Mouse (Mus musculus) adrenal gland, postnatal 25 days (tissue): ENCODE data around the gene 1700001J03Rik. TPM values are rescaled to one million over a fixed set of nuclear protein-coding genes. Genes with fewer than 3 reads are reported as not detected.
"Not testable (repeated sequence)": the region's sequence is repeated elsewhere in the genome, so short reads cannot be mapped to it uniquely, and the experiment has no call there.

Experiments
- DNase-seq: peaks from one replicate; pipeline ENCODE4 v3.0.0; 2021; ENCODE audit warnings: mixed read lengths
- total RNA-seq: library from RNA; stranded (reverse); gene quantifications from 2 replicates; pipeline ENCODE4 v1.2.3, GENCODE M21; 2021

1700001J03Rik gene
- total RNA-seq, 1 experiment from 2014 or later, result 2.1 TPM

DNA sequence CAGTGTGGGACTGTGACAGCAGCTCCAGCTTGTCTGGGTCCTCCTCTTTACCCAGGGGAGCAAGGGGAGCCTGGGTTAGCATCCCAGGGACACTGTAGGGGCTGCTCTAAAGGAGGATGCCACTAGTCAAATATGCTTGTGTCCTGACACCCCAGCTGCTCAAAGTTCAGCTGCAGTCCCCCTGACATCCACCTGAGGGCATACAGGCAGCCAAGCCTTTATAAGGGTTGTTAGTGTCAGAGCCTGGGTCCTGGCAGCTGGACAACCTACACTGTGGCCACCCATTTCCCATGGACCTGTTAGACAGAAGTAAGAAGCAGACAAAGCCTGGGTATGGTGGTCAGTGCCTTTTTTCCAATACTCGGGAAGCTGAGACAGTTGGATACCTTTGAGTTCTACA is 3.0 kb upstream of the 1700001J03Rik start:
- DNase-seq, result no peak

DNA sequence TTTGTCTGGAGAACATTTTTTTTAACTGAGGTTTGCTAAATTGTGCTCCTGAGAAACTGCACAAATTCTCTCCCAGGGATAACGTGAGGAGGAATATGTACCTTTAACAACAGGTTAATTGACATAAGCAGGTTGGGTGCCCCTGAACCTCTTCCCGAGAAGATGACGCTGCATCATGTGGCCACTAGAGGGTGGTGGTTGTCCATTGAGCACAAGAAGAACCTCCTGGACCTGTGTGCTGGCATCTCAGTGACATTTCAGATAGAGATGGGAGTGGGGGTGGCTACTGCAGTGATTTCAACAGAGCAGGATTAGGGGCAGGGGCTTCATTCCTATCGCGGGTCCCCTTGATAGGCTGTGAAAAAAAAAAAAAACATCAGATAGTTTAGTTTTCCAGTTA is 2.3 kb upstream of the 1700001J03Rik start:
- DNase-seq, result peak; percentile 65

- DNase-seq, result peak; percentile 38
These were observed 12.4 kb downstream of the 1700001J03Rik start for GRCm38 (mm10) chr5:146172744-146173143.

DNA sequence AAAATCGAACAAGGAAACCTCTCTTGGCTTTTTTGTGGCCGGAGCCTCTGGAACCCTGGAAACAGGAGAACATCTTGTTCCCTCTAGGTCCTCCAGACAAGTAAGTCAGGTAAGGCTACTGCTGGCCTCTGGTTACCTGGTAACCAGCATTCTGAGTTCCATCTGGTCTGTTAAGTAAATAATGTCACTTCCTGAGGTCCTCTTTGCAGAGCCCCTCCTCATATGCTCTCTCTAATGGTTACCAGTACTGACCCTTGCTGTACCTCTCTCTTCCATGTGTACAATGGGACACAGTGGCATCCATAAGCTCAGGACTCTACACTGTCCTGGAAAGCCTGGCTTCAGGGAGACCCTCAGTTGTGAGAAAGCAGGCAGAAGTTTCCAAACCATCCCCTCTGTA is 14.5 kb downstream of the 1700001J03Rik start, which contains the start of gene Gm6309:
Gm6309 (minus strand) TSS at position 101 of the 400 bp plus-strand sequence.
- DNase-seq, result not testable (repeated sequence)

- DNase-seq, result not testable (repeated sequence)
These were observed 24.7 kb downstream of the 1700001J03Rik start, which contains the start of gene Gm5565 for GRCm38 (mm10) chr5:146160439-146160838. Gene Gm5565 (minus strand): TSS chr5:146160539.

DNA sequence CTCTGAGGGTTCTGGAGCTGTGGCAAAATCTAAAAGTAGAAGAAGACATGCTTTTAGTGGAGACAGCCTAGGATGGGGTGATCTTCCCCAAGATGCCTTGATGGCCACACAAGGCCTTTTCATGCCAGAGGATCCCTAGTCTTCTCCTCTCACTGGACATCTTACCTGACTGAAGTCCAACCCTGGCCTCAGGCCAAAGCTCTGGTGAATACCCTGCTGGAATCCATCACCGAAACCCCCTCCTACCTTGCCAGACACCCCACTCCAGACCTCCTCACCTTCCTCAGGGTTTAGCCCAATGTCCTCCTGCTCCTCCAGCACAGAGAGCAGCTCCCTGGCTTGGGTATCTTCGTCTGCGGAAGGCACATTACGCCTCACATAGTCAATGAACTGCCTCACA is 26.8 kb downstream of the 1700001J03Rik start:
- DNase-seq, result not testable (repeated sequence)

DNA sequence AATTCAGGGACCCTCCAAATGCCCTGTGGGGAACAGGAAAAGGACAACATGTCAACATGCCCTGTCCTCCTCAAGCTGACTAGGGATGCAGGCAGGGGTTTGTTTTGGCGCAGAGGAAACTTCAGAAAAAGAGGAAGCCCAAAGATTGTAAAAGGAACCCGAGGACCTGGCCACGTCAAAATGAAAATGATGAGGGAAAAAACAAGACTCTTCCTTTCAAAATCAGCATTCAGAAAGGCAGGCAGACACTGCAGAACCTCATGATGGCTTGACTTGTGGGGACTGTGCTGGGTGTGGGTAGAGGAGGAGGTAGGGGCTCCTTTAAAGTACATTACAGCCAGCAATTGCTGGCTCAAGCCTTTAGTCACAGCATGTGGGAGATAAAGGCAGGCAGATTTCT is 34.6 kb downstream of the 1700001J03Rik start:
- DNase-seq, result no peak

DNA sequence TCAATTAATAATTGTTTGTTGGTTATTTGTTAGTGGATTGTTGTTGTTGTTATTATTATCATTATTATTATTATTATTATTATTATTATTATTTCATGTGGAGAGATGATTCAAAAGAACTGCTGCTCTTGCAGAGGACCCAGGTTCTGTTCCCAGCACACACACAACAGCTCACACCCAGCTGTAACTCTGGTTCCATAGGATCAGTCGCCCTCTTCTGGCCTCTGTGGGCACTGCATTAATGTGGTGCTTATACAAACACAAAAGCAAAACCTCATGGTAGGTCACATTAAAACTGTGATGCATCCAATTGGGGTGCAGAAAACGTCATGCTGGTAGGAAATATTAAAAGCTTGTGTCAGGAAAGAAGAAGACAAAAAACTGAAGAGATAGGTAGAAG is 37.2 kb downstream of the 1700001J03Rik start:
- no peak for DNase-seq

Other genes with a start within 250 kb of the 1700001J03Rik start
- gene Cyp3a25, start 175.7 kb downstream of the 1700001J03Rik start, total RNA-seq, result 10.8 TPM in 1 of 2 replicates, not detected in the other
- 1.7 TPM in 1 of 2 replicates, not detected in the other for gene Cyp3a59, start 106.0 kb downstream of the 1700001J03Rik start, total RNA-seq
- gene Gm5565, start 24.8 kb downstream of the 1700001J03Rik start, total RNA-seq, result not detected in 2 replicates
- not detected in 2 replicates for gene Gm6309, start 14.6 kb downstream of the 1700001J03Rik start, total RNA-seq
- gene Rnf6, start 36.3 kb upstream of the 1700001J03Rik start, total RNA-seq, result 69.2 and 69.8 TPM in 2 replicates
- 107 and 135 TPM in 2 replicates for gene Cdk8, start 45.9 kb upstream of the 1700001J03Rik start, total RNA-seq
- 36.6 and 36.9 TPM in 2 replicates for gene Wasf3, start 199.7 kb upstream of the 1700001J03Rik start, total RNA-seq